Comparison of ENCODE assay signal across 1 mouse cellular context in the genomic region with DNA sequence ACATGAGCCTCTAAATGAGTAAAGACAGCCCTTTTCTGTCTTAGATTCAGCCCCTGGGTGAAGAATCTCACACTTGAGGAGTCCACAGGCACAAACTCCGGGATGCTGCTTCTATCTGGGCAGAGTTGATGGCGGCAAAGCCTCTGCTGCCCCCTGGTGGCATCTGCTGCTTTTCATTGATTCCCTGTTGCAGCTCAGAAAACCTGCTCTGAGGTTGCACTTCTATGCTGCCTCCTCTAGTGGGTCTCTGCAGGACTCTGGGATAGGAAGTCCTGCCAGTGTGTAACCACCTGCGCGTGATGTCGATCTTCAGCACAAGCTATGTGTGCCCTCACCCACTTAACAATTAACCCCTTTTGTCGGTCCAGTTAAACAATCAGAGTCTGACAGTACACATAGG.
TF ChIP-seq lines count a peak whose summit lies in the region.

No protein-coding gene starts in this region.

TF ChIP-seq in MEL, 35 proteins besides CTCF, POLR2A, EP300 and RAD21 (continued from another document):
- TF ChIP-seq ZMIZ1 (IDR thresholded peaks at IDR 0.05; ENCODE audit: low read depth, low read length) (no peak), JUND (IDR thresholded peaks at IDR 0.05; ENCODE audit: low read depth, low read length) (no peak), ELF1 (IDR thresholded peaks at IDR 0.05; ENCODE audit: low read depth, low read length) (no peak), NRF1 (IDR thresholded peaks at IDR 0.05; ENCODE audit: insufficient read depth, low read depth, low read length, poor library complexity, severe bottlenecking) (0 out of 2 replicates have a peak, but pooled peaks have one; percentile 16), ZKSCAN1 (IDR thresholded peaks at IDR 0.05; ENCODE audit: low read depth, low read length) (no peak), USF1 (IDR thresholded peaks at IDR 0.05; ENCODE audit: low read depth, low read length) (no peak), CHD1 (IDR thresholded peaks at IDR 0.05; ENCODE audit: low read depth, low read length) (no peak), TBP (IDR thresholded peaks at IDR 0.05; ENCODE audit: low read depth, low read length) (no peak), BHLHE40 (IDR thresholded peaks at IDR 0.05; ENCODE audit: borderline replicate concordance, low read depth, low read length) (no peak), POLR2AphosphoS2 (IDR thresholded peaks at IDR 0.05; ENCODE audit: low read length) (no peak), NELFE (IDR thresholded peaks at IDR 0.05; ENCODE audit: low read depth, low read length) (no peak), MYB (IDR thresholded peaks at IDR 0.05; ENCODE audit: low read depth, low read length) (no peak), GATA1 (IDR thresholded peaks at IDR 0.05; ENCODE audit: low read depth, low read length) (0 out of 2 replicates have a peak, but pooled peaks have one; percentile 21), KAT2A (conservative IDR thresholded peaks at IDR 0.05; ENCODE audit: low read depth, low read length) (no peak), SMC3 (IDR thresholded peaks at IDR 0.05; ENCODE audit: low read depth, low read length) (peak; percentile 99), ZC3H11A (IDR thresholded peaks at IDR 0.05; ENCODE audit: low read depth, low read length) (peak; percentile 98), MAFK (IDR thresholded peaks at IDR 0.05; ENCODE audit: borderline replicate concordance, low read depth, low read length) (no peak), CHD2 (IDR thresholded peaks at IDR 0.05; ENCODE audit: low read length) (no peak)
TF ChIP-seq in MEL: peak in this region for 6.
